Mouse (Mus musculus) erythroblast, adult 5-6 weeks (primary cell): ENCODE results near the gene Acd. TPM values are rescaled to one million over a fixed set of nuclear protein-coding genes. Genes with fewer than 3 reads are reported as not detected.

ENCODE experiments used
- ATAC-seq: replicated peaks from 2 replicates; pipeline ENCODE4 v1.8.0; 2016; ENCODE audit warnings: moderate number of reproducible peaks, mild to moderate bottlenecking, moderate TSS enrichment, inconsistent platforms; ENCODE audit not compliant: poor library complexity, low FRiP score, severe bottlenecking
- total RNA-seq, 2 experiments: library from RNA; stranded (forward) in 1 of 2; stranded (reverse) in 1 of 2; fragments of 150-400 nt in 1 of 2; fragments of 200-764, 138-1000 nt in 1 of 2; gene quantifications; 2 replicates each; pipeline versions ENCODE4 v1.2.3 to v1.2.4; 2015 to 2017; ENCODE audit warnings: low replicate concordance in 2 of 2

Gene Acd
- total RNA-seq, 2 experiments from 2014 or later: 7.1 to 7.8 TPM

GRCm38 (mm10) chr8:105677891-105678290 lies 23.0 kb downstream of the Acd start:
- ATAC-seq: no peak

- ATAC-seq: peak; percentile 74
Observed at GRCm38 (mm10) chr8:105661167-105661566, 39.7 kb downstream of the Acd start.

GRCm38 (mm10) chr8:105657641-105658040 lies 43.3 kb downstream of the Acd start:
- no peak for ATAC-seq

GRCm38 (mm10) chr8:105648929-105649328 lies 52.0 kb downstream of the Acd start:
- no peak for ATAC-seq

Other genes with a start within 250 kb of the Acd start
- gene Tppp3, start 229.6 kb downstream of the Acd start, total RNA-seq (2015; ENCODE audit: low replicate concordance): not detected in 2 replicates
- gene Tppp3, start 229.6 kb downstream of the Acd start, total RNA-seq (2017; ENCODE audit: low replicate concordance): not detected in 2 replicates
- gene Zdhhc1, start 204.2 kb downstream of the Acd start, total RNA-seq (2015; ENCODE audit: low replicate concordance): not detected in 2 replicates
- gene Zdhhc1, start 204.2 kb downstream of the Acd start, total RNA-seq (2017; ENCODE audit: low replicate concordance): 0.17 and 0.42 TPM in 2 replicates
- 2.3 TPM in 1 of 2 replicates, not detected in the other for gene Hsd11b2, start 182.3 kb downstream of the Acd start, total RNA-seq (2015; ENCODE audit: low replicate concordance)
- gene Hsd11b2, start 182.3 kb downstream of the Acd start, total RNA-seq (2017; ENCODE audit: low replicate concordance): not detected in 2 replicates
- gene Atp6v0d1, start 135.1 kb downstream of the Acd start, total RNA-seq (2015; ENCODE audit: low replicate concordance): 72.8 and 90.9 TPM in 2 replicates
- 46.0 and 50.9 TPM in 2 replicates for gene Atp6v0d1, start 135.1 kb downstream of the Acd start, total RNA-seq (2017; ENCODE audit: low replicate concordance)
- gene Ripor1, start 95.8 kb downstream of the Acd start, total RNA-seq (2015; ENCODE audit: low replicate concordance): 16.3 and 17.6 TPM in 2 replicates
- gene Ripor1, start 95.8 kb downstream of the Acd start, total RNA-seq (2017; ENCODE audit: low replicate concordance): 1.7 and 2.6 TPM in 2 replicates
- gene Ctcf, start 64.5 kb downstream of the Acd start, total RNA-seq (2015; ENCODE audit: low replicate concordance): 51.6 and 81.5 TPM in 2 replicates
- gene Ctcf, start 64.5 kb downstream of the Acd start, total RNA-seq (2017; ENCODE audit: low replicate concordance): 68.8 and 99.5 TPM in 2 replicates
- gene Agrp, start 63.7 kb downstream of the Acd start, total RNA-seq (2015; ENCODE audit: low replicate concordance): not detected in 2 replicates
- not detected in 2 replicates for gene Agrp, start 63.7 kb downstream of the Acd start, total RNA-seq (2017; ENCODE audit: low replicate concordance)
- 3.1 TPM in 2 replicates for gene Carmil2, start 14.8 kb downstream of the Acd start, total RNA-seq (2015; ENCODE audit: low replicate concordance)
- 2.5 and 3.5 TPM in 2 replicates for gene Carmil2, start 14.8 kb downstream of the Acd start, total RNA-seq (2017; ENCODE audit: low replicate concordance)
- gene Pard6a, start within 50 bp of the Acd start, total RNA-seq (2015; ENCODE audit: low replicate concordance): 2.1 TPM in 1 of 2 replicates, not detected in the other
- gene Pard6a, start within 50 bp of the Acd start, total RNA-seq (2017; ENCODE audit: low replicate concordance): 0.56 and 1.5 TPM in 2 replicates
- gene 4933405L10Rik, start 6.6 kb upstream of the Acd start, total RNA-seq (2015; ENCODE audit: low replicate concordance): not detected in 2 replicates
- not detected in 2 replicates for gene 4933405L10Rik, start 6.6 kb upstream of the Acd start, total RNA-seq (2017; ENCODE audit: low replicate concordance)
- gene Enkd1, start 7.1 kb upstream of the Acd start, total RNA-seq (2015; ENCODE audit: low replicate concordance): 2.1 and 2.5 TPM in 2 replicates
- 2.7 and 7.0 TPM in 2 replicates for gene Enkd1, start 7.1 kb upstream of the Acd start, total RNA-seq (2017; ENCODE audit: low replicate concordance)
- 0.21 and 0.38 TPM in 2 replicates for gene Gfod2, start 57.6 kb upstream of the Acd start, total RNA-seq (2015; ENCODE audit: low replicate concordance)
- gene Gfod2, start 57.6 kb upstream of the Acd start, total RNA-seq (2017; ENCODE audit: low replicate concordance): 0.51 TPM in 1 of 2 replicates, not detected in the other
- 514 and 565 TPM in 2 replicates for gene Ranbp10, start 126.2 kb upstream of the Acd start, total RNA-seq (2015; ENCODE audit: low replicate concordance)
- gene Ranbp10, start 126.2 kb upstream of the Acd start, total RNA-seq (2017; ENCODE audit: low replicate concordance): 620 and 633 TPM in 2 replicates
- 1.0 and 1.2 TPM in 2 replicates for gene Tsnaxip1, start 126.6 kb upstream of the Acd start, total RNA-seq (2015; ENCODE audit: low replicate concordance)
- 2.5 and 3.2 TPM in 2 replicates for gene Tsnaxip1, start 126.6 kb upstream of the Acd start, total RNA-seq (2017; ENCODE audit: low replicate concordance)
- 13.1 and 15.9 TPM in 2 replicates for gene Cenpt, start 152.2 kb upstream of the Acd start, total RNA-seq (2015; ENCODE audit: low replicate concordance)
- 9.6 and 11.3 TPM in 2 replicates for gene Cenpt, start 152.2 kb upstream of the Acd start, total RNA-seq (2017; ENCODE audit: low replicate concordance)
- 6.3 and 16.3 TPM in 2 replicates for gene Thap11, start 154.0 kb upstream of the Acd start, total RNA-seq (2015; ENCODE audit: low replicate concordance)
- 7.1 and 8.3 TPM in 2 replicates for gene Thap11, start 154.0 kb upstream of the Acd start, total RNA-seq (2017; ENCODE audit: low replicate concordance)
- gene Nutf2, start 159.5 kb upstream of the Acd start, total RNA-seq (2015; ENCODE audit: low replicate concordance): 48.1 and 55.3 TPM in 2 replicates
- 5.7 and 8.9 TPM in 2 replicates for gene Nutf2, start 159.5 kb upstream of the Acd start, total RNA-seq (2017; ENCODE audit: low replicate concordance)
- gene Edc4, start 179.8 kb upstream of the Acd start, total RNA-seq (2015; ENCODE audit: low replicate concordance): 4.0 and 9.2 TPM in 2 replicates
- gene Edc4, start 179.8 kb upstream of the Acd start, total RNA-seq (2017; ENCODE audit: low replicate concordance): 12.4 and 17.6 TPM in 2 replicates
- gene Nrn1l, start 192.5 kb upstream of the Acd start, total RNA-seq (2015; ENCODE audit: low replicate concordance): not detected in 2 replicates
- gene Nrn1l, start 192.5 kb upstream of the Acd start, total RNA-seq (2017; ENCODE audit: low replicate concordance): not detected in 2 replicates
- 6.3 TPM in 2 replicates for gene Pskh1, start 199.3 kb upstream of the Acd start, total RNA-seq (2015; ENCODE audit: low replicate concordance)
- 6.1 and 6.7 TPM in 2 replicates for gene Pskh1, start 199.3 kb upstream of the Acd start, total RNA-seq (2017; ENCODE audit: low replicate concordance)
- not detected in 2 replicates for gene Ctrl, start 232.8 kb upstream of the Acd start, total RNA-seq (2015; ENCODE audit: low replicate concordance)
- not detected in 2 replicates for gene Ctrl, start 232.8 kb upstream of the Acd start, total RNA-seq (2017; ENCODE audit: low replicate concordance)
- gene Psmb10, start 237.3 kb upstream of the Acd start, total RNA-seq (2015; ENCODE audit: low replicate concordance): 22.9 and 51.4 TPM in 2 replicates
- 7.2 and 13.2 TPM in 2 replicates for gene Psmb10, start 237.3 kb upstream of the Acd start, total RNA-seq (2017; ENCODE audit: low replicate concordance)
- gene Lcat, start 242.3 kb upstream of the Acd start, total RNA-seq (2015; ENCODE audit: low replicate concordance): 1.3 TPM in 1 of 2 replicates, not detected in the other
- gene Lcat, start 242.3 kb upstream of the Acd start, total RNA-seq (2017; ENCODE audit: low replicate concordance): not detected in 2 replicates